10 mouse cellular contexts compared by ENCODE assay signal in the genomic region with DNA sequence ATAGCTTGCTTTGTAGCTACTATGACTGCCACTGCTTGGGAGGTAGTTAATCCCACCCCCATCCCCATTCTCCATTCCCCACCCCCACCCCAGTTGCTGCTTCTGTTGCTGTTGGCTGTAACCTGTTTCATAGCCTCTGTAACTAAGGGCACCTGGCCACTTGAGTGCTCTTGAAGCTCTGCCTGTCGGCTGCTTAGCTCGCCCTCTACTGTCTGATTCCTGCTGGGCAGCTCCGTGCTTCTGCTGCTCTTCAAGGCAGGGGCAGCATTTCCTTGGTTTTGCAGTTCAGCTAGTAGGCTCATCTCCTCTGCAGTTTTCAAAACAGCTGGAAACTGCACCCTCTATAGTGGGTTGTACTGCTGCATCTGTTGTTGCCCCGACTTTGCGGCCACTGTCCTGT. TPM values are rescaled to one million over a fixed set of nuclear protein-coding genes. Genes with fewer than 3 reads are reported as not detected.
A peak's percentile ranks its signal among the peaks of the same experiment; 100 is the strongest.
DNase-seq lines count a peak whose midpoint lies in the region; ATAC-seq and TF ChIP-seq lines count a peak whose summit lies in the region.
"Had no signal": no experiment of that assay in that cellular context is flagged by ENCODE, and none has a peak within 500 bp of the region (broad histone marks: within the 10 kb centered on the region; RNA-seq: fewer than 3 reads in every experiment).

No protein-coding gene starts in this region.

- TF ChIP-seq CTCF in ES-Bruce4 (IDR thresholded peaks at IDR 0.05; ENCODE audit: low read depth, low read length), result peak; percentile 87

- no peak overlapping the region for H3K4me2 ChIP-seq in intestine, embryonic 15.5 days (replicated peaks)
- no peak overlapping the region for H3K4me2 ChIP-seq in intestine, embryonic 16.5 days (ENCODE audit: low read depth, low read length)
- H3K4me2 ChIP-seq: embryonic facial prominence, embryonic 13.5 days had no signal

- no peak overlapping the region for H3K27ac ChIP-seq in intestine, embryonic 15.5 days
- H3K27ac ChIP-seq in intestine, embryonic 16.5 days (ENCODE audit: low read length), result no peak overlapping the region
- H3K27ac ChIP-seq in ES-Bruce4 (ENCODE audit: insufficient read depth, low read length), result no peak overlapping the region
- H3K27ac ChIP-seq: embryonic facial prominence, embryonic 13.5 days had no signal

- WGBS in intestine, embryonic 15.5 days, result 61% methylated on average over 5 of the region's 5 CpGs
- WGBS in intestine, embryonic 16.5 days, result 56% methylated on average over 5 of the region's 5 CpGs

- TF ChIP-seq EP300 in ES-Bruce4 (IDR thresholded peaks at IDR 0.05; ENCODE audit: insufficient read depth, low read depth, low read length), result no peak

- no peak for TF ChIP-seq POLR2A in ES-Bruce4 (IDR thresholded peaks at IDR 0.05; ENCODE audit: insufficient read depth, low read length)

- H3K36me3 ChIP-seq in intestine, embryonic 15.5 days, result no peaks in the 10 kb centered on the region
- H3K36me3 ChIP-seq in intestine, embryonic 16.5 days (ENCODE audit: control insufficient read depth, insufficient read depth, low read length), result no peaks in the 10 kb centered on the region
- no peaks in the 10 kb centered on the region for H3K36me3 ChIP-seq in ES-Bruce4 (ENCODE audit: control insufficient read depth, insufficient read depth, low read length, poor library complexity, severe bottlenecking)

- no peaks in the 10 kb centered on the region for H3K9me3 ChIP-seq in intestine, embryonic 15.5 days
- no peaks in the 10 kb centered on the region for H3K9me3 ChIP-seq in intestine, embryonic 16.5 days (ENCODE audit: control insufficient read depth, low read length)
- no peaks in the 10 kb centered on the region for H3K9me3 ChIP-seq in ES-Bruce4 (replicated peaks; ENCODE audit: control insufficient read depth, insufficient read depth, low read length, poor library complexity, severe bottlenecking)
- H3K9me3 ChIP-seq: embryonic facial prominence, embryonic 13.5 days had no signal

- peak; percentile 50; the same call in 1 of the 2 replicates for ATAC-seq in intestine, embryonic 15.5 days
- no peak for ATAC-seq in intestine, embryonic 16.5 days

- H3K4me3 ChIP-seq in intestine, embryonic 15.5 days (replicated peaks), result no peak overlapping the region
- no peak overlapping the region for H3K4me3 ChIP-seq in intestine, embryonic 16.5 days (ENCODE audit: low read length)
- H3K4me3 ChIP-seq in ES-Bruce4 (ENCODE audit: low read depth, low read length), result no peak overlapping the region
- H3K4me3 ChIP-seq: embryonic facial prominence, embryonic 13.5 days; myocyte had no signal

- H3K27me3 ChIP-seq in intestine, embryonic 15.5 days (replicated peaks), result no peaks in the 10 kb centered on the region
- H3K27me3 ChIP-seq in intestine, embryonic 16.5 days (replicated peaks; ENCODE audit: control insufficient read depth, insufficient read depth, low read length), result no peaks in the 10 kb centered on the region
- H3K27me3 ChIP-seq in ES-Bruce4 (ENCODE audit: control insufficient read depth, insufficient read depth, low read length, poor library complexity, severe bottlenecking), result no peaks in the 10 kb centered on the region
- H3K27me3 ChIP-seq: embryonic facial prominence, embryonic 13.5 days had no signal

- DNase-seq in cerebellum, adult 18-20 months, result peak; percentile 58 to 61
- peak; percentile 52 for DNase-seq in induced T-regulatory cell, adult 2 months (ENCODE audit: low read depth)
- peak; percentile 64 to 69 for DNase-seq in lung, postnatal 4 days
- no peak for DNase-seq in yolk sac, embryonic 10.5 days (ENCODE audit: low spot score)
- no peak for DNase-seq in ovary, postnatal 10 days (ENCODE audit: low spot score)

- peaks cover 4% of the 10 kb centered on the region for H3K4me1 ChIP-seq in intestine, embryonic 15.5 days (replicated peaks)
- peaks cover 12% of the 10 kb centered on the region for H3K4me1 ChIP-seq in intestine, embryonic 16.5 days (ENCODE audit: control insufficient read depth, insufficient read depth, low read length)
- H3K4me1 ChIP-seq in ES-Bruce4 (ENCODE audit: control insufficient read depth, insufficient read depth, low read length), result peaks cover 5% of the 10 kb centered on the region

- no peak overlapping the region for H3K9ac ChIP-seq in intestine, embryonic 15.5 days
- H3K9ac ChIP-seq in intestine, embryonic 16.5 days (ENCODE audit: low read depth, low read length), result no peak overlapping the region
- no peak overlapping the region for H3K9ac ChIP-seq in ES-Bruce4 (ENCODE audit: low read depth, poor library complexity, severe bottlenecking)
- H3K9ac ChIP-seq: embryonic facial prominence, embryonic 13.5 days had no signal

RNA-seq across cellular contexts. Expression of a gene that starts 48.5 kb away (rescaled TPM):
- polyA plus RNA-seq in intestine, embryonic 15.5 days (2015; fragmentation: Nextera tagmentation; extraction: Ambion mirVana), result 45.6 and 48.4 TPM in 2 replicates
- 34.3 and 34.6 TPM in 2 replicates for polyA plus RNA-seq in intestine, embryonic 16.5 days (2015; fragmentation: Nextera tagmentation; extraction: Ambion mirVana)
- 47.8 and 51.6 TPM in 2 replicates for polyA plus RNA-seq in ES-Bruce4 (2011; ENCODE audit: insufficient read depth, insufficient read length, low read depth, missing spikeins)

Comparison
In these comparisons a context has a peak if more than half of its experiments do, and no peak if none do; other contexts are left out.
1. DNase-seq: peak in cerebellum, adult 18-20 months (2 of 2), induced T-regulatory cell, adult 2 months (single experiment) and lung, postnatal 4 days (2 of 2); none in yolk sac, embryonic 10.5 days (single experiment) and ovary, postnatal 10 days (single experiment).